Mouse (Mus musculus): ENCODE data around the gene Ankrd28.

The Ankrd28 gene

DNA sequence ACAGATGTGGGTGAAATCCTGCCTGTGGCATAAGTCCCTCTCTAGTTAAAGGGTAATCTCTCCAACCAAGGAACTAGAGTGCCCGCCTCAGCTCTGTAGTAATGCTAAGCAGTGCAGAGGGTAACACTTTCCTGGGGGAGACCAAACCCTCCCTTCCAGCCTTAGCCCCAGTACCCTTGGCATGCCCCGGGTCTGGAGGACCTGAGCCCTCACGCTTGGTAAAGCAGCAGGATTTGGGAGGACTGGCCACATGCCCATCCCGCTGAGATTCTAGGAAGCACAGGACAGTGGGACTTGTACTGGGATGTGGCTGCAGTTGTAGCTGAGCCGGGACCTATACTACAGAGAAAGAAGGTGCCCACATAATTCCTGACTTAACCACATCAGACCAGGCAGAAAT is 175.6 kb downstream of the Ankrd28 start:
- in situ Hi-C loops (cut with MboI; ENCODE audit: low sequenced_read_pairs), result loop anchor here (5.0 to 25.0 kb wide), 3 partner anchors 132 to 420 kb away; no protein-coding TSS in a partner anchor

GRCm38 (mm10) chr14:31653101-31653875 is 177.2 kb downstream of the Ankrd28 start:
- in situ Hi-C loops (cut with MboI; ENCODE audit: low sequenced_read_pairs), result loop anchor here (10.0 to 25.0 kb wide), 2 partner anchors 284 to 422 kb away; no protein-coding TSS in a partner anchor

DNA sequence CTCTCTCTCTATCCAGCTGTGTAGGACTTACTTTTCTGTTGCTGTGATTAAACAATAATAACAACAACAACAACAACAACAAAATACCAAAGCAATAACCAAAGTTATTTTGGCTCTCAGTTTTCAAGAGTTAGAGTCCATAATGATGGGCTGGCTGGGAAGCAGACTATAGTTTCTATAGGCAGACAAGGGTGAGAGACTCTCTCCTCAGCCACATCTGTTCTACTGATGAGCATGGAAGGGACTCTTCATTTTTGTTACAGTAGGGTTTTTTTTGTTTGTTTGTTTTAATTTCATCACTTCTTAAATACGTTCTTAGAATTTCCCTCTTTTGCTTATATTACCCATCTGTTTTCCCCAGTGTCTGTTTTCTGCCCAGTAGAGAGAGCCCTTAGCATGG is 177.8 kb downstream of the Ankrd28 start:
- in situ Hi-C loops (cut with MboI; ENCODE audit: low sequenced_read_pairs), result loop anchor here (10.0 to 25.0 kb wide), 2 partner anchors 285 to 422 kb away; no protein-coding TSS in a partner anchor

DNA sequence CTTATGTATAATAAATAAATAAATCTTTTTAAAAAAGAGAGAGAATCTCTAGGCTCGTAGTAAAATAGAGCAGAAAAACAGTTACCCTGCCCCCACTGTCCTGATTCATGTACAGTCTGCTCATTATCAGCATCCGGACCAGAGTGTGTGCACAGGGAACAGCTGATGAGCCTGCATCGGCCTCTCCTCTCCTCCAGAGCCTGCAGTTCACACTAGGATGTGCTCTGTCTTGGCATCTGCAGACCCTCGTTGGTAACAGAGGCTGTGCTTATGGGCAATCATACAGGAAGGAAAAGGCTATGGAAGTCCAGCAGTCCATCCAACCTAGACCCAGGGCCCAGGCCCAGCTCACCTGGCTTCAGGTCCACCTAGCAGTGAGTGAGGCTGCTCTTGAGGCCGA is 178.3 kb downstream of the Ankrd28 start:
- in situ Hi-C loops (cut with MboI; ENCODE audit: low sequenced_read_pairs), result loop anchor here (10.0 to 25.0 kb wide), 2 partner anchors 285 to 423 kb away; no protein-coding TSS in a partner anchor

GRCm38 (mm10) chr14:31651206-31651605 is 179.2 kb downstream of the Ankrd28 start:
- in situ Hi-C loops (cut with MboI; ENCODE audit: low sequenced_read_pairs), result loop anchor here (10.0 to 25.0 kb wide), 2 partner anchors 286 to 424 kb away; no protein-coding TSS in a partner anchor

DNA sequence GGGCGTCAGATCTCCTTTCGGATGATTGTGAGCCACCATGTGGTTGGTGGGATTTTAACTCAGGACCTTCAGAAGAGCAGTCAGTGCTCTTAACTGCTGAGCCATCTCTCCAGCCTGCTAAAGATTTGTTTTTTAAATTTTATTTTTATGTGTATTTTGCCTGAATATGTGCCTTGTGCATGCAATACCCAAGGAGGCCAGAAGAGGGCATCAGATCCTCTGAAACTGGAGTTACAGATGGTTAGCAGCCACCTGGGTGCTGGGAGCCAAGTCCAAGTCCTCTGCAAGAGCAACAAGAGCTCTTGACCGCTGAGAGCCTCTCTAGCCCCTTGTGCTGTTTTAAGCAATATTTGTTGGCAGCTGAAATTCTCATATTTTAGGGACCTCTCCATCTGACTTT is 180.1 kb downstream of the Ankrd28 start:
- in situ Hi-C loops (cut with MboI; ENCODE audit: low sequenced_read_pairs), result loop anchor here (10.0 to 25.0 kb wide), 2 partner anchors 287 to 424 kb away; no protein-coding TSS in a partner anchor
